In genomic region chr7:67421088-67421475, GRCm38 (mm10) we compare ENCODE assay signal across 11 mouse cellular contexts. TPM values are rescaled to one million over a fixed set of nuclear protein-coding genes. Genes with fewer than 3 reads are reported as not detected.
DNase-seq lines count a peak whose midpoint lies in the region; ATAC-seq and TF ChIP-seq lines count a peak whose summit lies in the region.
"Had no signal": no experiment of that assay in that cellular context is flagged by ENCODE, and none has a peak within 500 bp of the region (broad histone marks: within the 10 kb centered on the region; RNA-seq: fewer than 3 reads in every experiment).

No protein-coding gene starts in this region.

- H3K4me1 ChIP-seq in lung, embryonic 15.5 days: peaks cover 16% of the 10 kb centered on the region
- H3K4me1 ChIP-seq in hindbrain, postnatal 0 days (ENCODE audit: insufficient read depth, low read length): peaks cover 4% of the 10 kb centered on the region; the same call in 1 of the 2 replicates
- H3K4me1 ChIP-seq in kidney, embryonic 14.5 days (ENCODE audit: control insufficient read depth, insufficient read depth, low read length): no peaks in the 10 kb centered on the region
- H3K4me1 ChIP-seq: neural tube, embryonic 12.5 days had no signal

- no peak overlapping the region for H3K4me3 ChIP-seq in lung, embryonic 15.5 days
- H3K4me3 ChIP-seq in hindbrain, postnatal 0 days (ENCODE audit: low read length): no peak overlapping the region
- no peak overlapping the region for H3K4me3 ChIP-seq in kidney, embryonic 14.5 days (ENCODE audit: low read length)
- H3K4me3 ChIP-seq: embryonic facial prominence, embryonic 13.5 days; liver, embryonic 15.5 days; neural tube, embryonic 12.5 days had no signal

- peak; percentile 52 for DNase-seq in gastrocnemius, adult 18-20 months (ENCODE audit: low spot score)
- DNase-seq in gastrocnemius, postnatal 10 days: no peak
- DNase-seq in lung, postnatal 36 days: no peak
- no peak for DNase-seq in hindbrain, postnatal 0 days (ENCODE audit: low spot score)
- DNase-seq in thymus, postnatal 10 days (ENCODE audit: low spot score in 2 of 2): peak; percentile 77 to 86
- DNase-seq in urinary bladder, postnatal 14 days (ENCODE audit: low spot score): no peak

- no peaks in the 10 kb centered on the region for H3K27me3 ChIP-seq in lung, embryonic 15.5 days
- no peaks in the 10 kb centered on the region for H3K27me3 ChIP-seq in hindbrain, postnatal 0 days (ENCODE audit: insufficient read depth, low read length)
- H3K27me3 ChIP-seq in kidney, embryonic 14.5 days (ENCODE audit: control insufficient read depth, insufficient read depth, low read length): no peaks in the 10 kb centered on the region
- H3K27me3 ChIP-seq: embryonic facial prominence, embryonic 13.5 days; liver, embryonic 15.5 days; neural tube, embryonic 12.5 days had no signal

- ATAC-seq in lung, embryonic 15.5 days (ENCODE audit: borderline replicate concordance, extremely low read depth, low FRiP score, low TSS enrichment): no peak
- ATAC-seq in hindbrain, postnatal 0 days: 0 out of 2 replicates have a peak, but pooled peaks have one; percentile 27
- no peak for ATAC-seq in kidney, embryonic 14.5 days (ENCODE audit: low FRiP score, low TSS enrichment)

- 0 out of 2 replicates have a peak overlapping the region, but pooled peaks have one; percentile 21 for H3K4me2 ChIP-seq in lung, embryonic 15.5 days
- no peak overlapping the region for H3K4me2 ChIP-seq in hindbrain, postnatal 0 days (ENCODE audit: low read depth, low read length)
- H3K4me2 ChIP-seq in kidney, embryonic 14.5 days (replicated peaks; ENCODE audit: low read depth, low read length): no peak overlapping the region
- H3K4me2 ChIP-seq: embryonic facial prominence, embryonic 13.5 days; liver, embryonic 15.5 days; neural tube, embryonic 12.5 days had no signal

- peak overlapping the region; percentile 51; the same call in 1 of the 2 replicates for H3K27ac ChIP-seq in lung, embryonic 15.5 days
- H3K27ac ChIP-seq in hindbrain, postnatal 0 days: peak overlapping the region; percentile 2; the same call in 1 of the 2 replicates
- no peak overlapping the region for H3K27ac ChIP-seq in kidney, embryonic 14.5 days (ENCODE audit: low read depth, low read length)
- H3K27ac ChIP-seq: embryonic facial prominence, embryonic 13.5 days; liver, embryonic 15.5 days; neural tube, embryonic 12.5 days had no signal

- no peaks in the 10 kb centered on the region for H3K9me3 ChIP-seq in lung, embryonic 15.5 days
- no peaks in the 10 kb centered on the region for H3K9me3 ChIP-seq in hindbrain, postnatal 0 days (ENCODE audit: low read length)
- no peaks in the 10 kb centered on the region for H3K9me3 ChIP-seq in kidney, embryonic 14.5 days (ENCODE audit: control insufficient read depth, low read length)
- H3K9me3 ChIP-seq: embryonic facial prominence, embryonic 13.5 days; liver, embryonic 15.5 days; neural tube, embryonic 12.5 days had no signal

- H3K36me3 ChIP-seq in lung, embryonic 15.5 days: no peaks in the 10 kb centered on the region
- no peaks in the 10 kb centered on the region for H3K36me3 ChIP-seq in hindbrain, postnatal 0 days (ENCODE audit: insufficient read depth, low read length)
- no peaks in the 10 kb centered on the region for H3K36me3 ChIP-seq in kidney, embryonic 14.5 days (ENCODE audit: control insufficient read depth, insufficient read depth, low read length)
- H3K36me3 ChIP-seq: embryonic facial prominence, embryonic 13.5 days; liver, embryonic 15.5 days; neural tube, embryonic 12.5 days had no signal

- no peak overlapping the region for H3K9ac ChIP-seq in lung, embryonic 15.5 days
- no peak overlapping the region for H3K9ac ChIP-seq in hindbrain, postnatal 0 days (replicated peaks; ENCODE audit: low read length)
- no peak overlapping the region for H3K9ac ChIP-seq in kidney, embryonic 14.5 days (ENCODE audit: low read depth, low read length)
- H3K9ac ChIP-seq: embryonic facial prominence, embryonic 13.5 days; liver, embryonic 15.5 days; neural tube, embryonic 12.5 days had no signal

- no peak for TF ChIP-seq CTCF in hindbrain, postnatal 0 days (IDR thresholded peaks at IDR 0.05; ENCODE audit: low read depth)

- 25% methylated on average over 3 of the region's 3 CpGs for WGBS in lung, embryonic 15.5 days
- 38% methylated on average over 3 of the region's 3 CpGs for WGBS in hindbrain, postnatal 0 days
- WGBS in kidney, embryonic 14.5 days: 64% methylated on average over 3 of the region's 3 CpGs

RNA-seq across cellular contexts. Expression of gene Mef2a, which starts 48.4 kb away (rescaled TPM):
- 100 to 1,000 TPM in 1 of 2 experiments, 10 to 100 TPM in 1; 87.3 to 105 TPM for total RNA-seq in gastrocnemius, adult 18-20 months (2021)
- 100 to 1,000 TPM in 1 of 2 experiments, 10 to 100 TPM in 1; 94.8 to 104 TPM for total RNA-seq in gastrocnemius, postnatal 10 days (2021)
- polyA plus RNA-seq in lung, embryonic 15.5 days (2015; fragmentation: Nextera tagmentation; extraction: Ambion mirVana): 48.8 and 56.3 TPM in 2 replicates
- 48.7 and 55.2 TPM in 2 replicates for total RNA-seq in hindbrain, postnatal 0 days (2014; rRNA removed)
- 36.6 and 38.4 TPM in 2 replicates for polyA plus RNA-seq in hindbrain, postnatal 0 days (2015; fragmentation: Nextera tagmentation; extraction: Ambion mirVana)
- 22.6 and 45.6 TPM in 2 replicates for polyA plus RNA-seq in kidney, embryonic 14.5 days (2014; fragmentation: Nextera tagmentation; extraction: Ambion mirVana)

Comparison
In these comparisons a context has a peak if more than half of its experiments do, and no peak if none do; other contexts are left out.
1. DNase-seq: peak in gastrocnemius, adult 18-20 months (single experiment) and thymus, postnatal 10 days (2 of 2); none in gastrocnemius, postnatal 10 days (single experiment), lung, postnatal 36 days (single experiment), hindbrain, postnatal 0 days (single experiment) and urinary bladder, postnatal 14 days (single experiment).